Mouse (Mus musculus) liver, adult 2 months (tissue): Measurements from ENCODE around the gene Cdh7.

ENCODE experiments used
- CTCF ChIP-seq: fragments of 200-500 bp; IDR thresholded peaks from 2 replicates; pipeline ENCODE4 v1.5.1; 2011; ENCODE audit warnings: low read depth, low read length, control low read depth
- POLR2A ChIP-seq: fragments of 200-500 bp; IDR thresholded peaks from 2 replicates; pipeline ENCODE4 v1.6.1; 2011; ENCODE audit warnings: low read length, control low read depth; ENCODE audit not compliant: insufficient read depth; ENCODE audit errors: extremely low read depth

DNA sequence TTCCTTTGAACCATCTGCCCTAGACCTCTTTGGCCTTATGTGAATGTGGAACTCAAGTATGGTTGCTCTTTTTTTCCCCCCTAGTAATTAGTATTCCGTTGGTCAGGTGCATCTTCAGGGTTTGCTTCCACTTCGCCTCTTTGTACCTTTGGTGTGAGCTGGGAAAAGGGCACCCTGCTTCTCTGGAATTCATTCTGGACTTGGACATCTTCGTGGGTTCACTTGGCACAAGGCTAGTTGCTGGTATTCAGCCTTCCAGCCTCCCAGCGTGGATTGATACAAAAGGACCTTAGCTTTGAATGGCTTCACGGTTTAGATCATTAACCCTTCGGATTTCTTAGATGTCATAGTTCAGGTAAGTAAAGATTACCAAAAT lies 1.3 kb downstream of the Cdh7 start:
- TF ChIP-seq CTCF (no peak), POLR2A (no peak)
